Mouse (Mus musculus) midbrain, embryonic 14.5 days (tissue): ENCODE measurements around the gene Dennd1c. TPM values are rescaled to one million over a fixed set of nuclear protein-coding genes. Genes with fewer than 3 reads are reported as not detected.

Source experiments
- ATAC-seq: fragments of 200-750 bp; cut with Nextera tagmentation; 2 replicates; pipeline ENCODE4 v1.8.0; 2017; ENCODE audit warnings: moderate number of reproducible peaks, moderate library complexity; ENCODE audit not compliant: low FRiP score, low TSS enrichment
- DNase-seq: peaks from one replicate; pipeline ENCODE4 v3.0.0-alpha.2; 2015
- H3K27ac ChIP-seq: fragments of 300-500 bp; sonication (generic); replicated peaks from 2 replicates; pipeline ENCODE4 v1.5.1; 2014; ENCODE audit warnings: mild to moderate bottlenecking, low read depth, low read length, moderate library complexity
- H3K27me3 ChIP-seq: fragments of 300-500 bp; sonication (generic); 2 replicates; pipeline ENCODE4 v1.6.1; 2014; ENCODE audit warnings: low read length, control low read depth, mixed read lengths; ENCODE audit not compliant: control insufficient read depth, insufficient read depth
- H3K36me3 ChIP-seq: fragments of 300-500 bp; sonication (generic); 2 replicates; pipeline ENCODE4 v1.6.1; 2014; ENCODE audit warnings: low read length, control low read depth; ENCODE audit not compliant: control insufficient read depth, insufficient read depth
- H3K4me1 ChIP-seq: fragments of 300-500 bp; sonication (generic); 2 replicates; pipeline ENCODE4 v1.6.1; 2014; ENCODE audit warnings: mild to moderate bottlenecking, antibody characterized with exemption, low read length, control low read depth; ENCODE audit not compliant: control insufficient read depth, insufficient read depth
- H3K4me2 ChIP-seq: fragments of 300-500 bp; sonication (generic); 2 replicates; pipeline ENCODE4 v1.6.1; 2014; ENCODE audit warnings: mild to moderate bottlenecking, low read length, moderate library complexity
- H3K4me3 ChIP-seq: fragments of 300-500 bp; sonication (generic); replicated peaks from 2 replicates; pipeline ENCODE4 v1.5.1; 2014; ENCODE audit warnings: low read depth, low read length
- H3K9ac ChIP-seq: fragments of 300-500 bp; sonication (generic); replicated peaks from 2 replicates; pipeline ENCODE4 v1.6.1; 2014; ENCODE audit warnings: mild to moderate bottlenecking, low read length, moderate library complexity
- H3K9me3 ChIP-seq: fragments of 300-500 bp; sonication (generic); 2 replicates; pipeline ENCODE4 v1.6.1; 2016; ENCODE audit warnings: low read length, control low read depth, mixed read lengths; ENCODE audit not compliant: control insufficient read depth
- WGBS: fragments of 180-500 bp; shearing (Covaris S2); extraction: QIAGEN DNeasy Blood & Tissue Kit; methylation state at CpG from one replicate; pipeline ENCODE4 v1.1.7; 2014; 5-methylcytosine and 5-hydroxymethylcytosine counted together
- polyA plus RNA-seq: library from polyadenylated mRNA; unstranded; fragments of >200 nt; fragmentation: Nextera tagmentation; extraction: Ambion mirVana; gene quantifications from 2 replicates; pipeline ENCODE4 v1.2.1, GENCODE M21; 2014

Gene Dennd1c
- polyA plus RNA-seq, 1 experiment from 2014 or later: 3.4 TPM

- no peak overlapping the region for H3K27ac ChIP-seq
- no peak overlapping the region for H3K9ac ChIP-seq
- ATAC-seq: no peak
- no peaks in the 10 kb centered on the region for H3K36me3 ChIP-seq
- H3K27me3 ChIP-seq: no peaks in the 10 kb centered on the region
- H3K4me3 ChIP-seq: no peak overlapping the region
- 93% methylated on average over 1 of the region's 1 CpGs for WGBS
- DNase-seq: no peak
- peaks cover 5% of the 10 kb centered on the region; the same call in 1 of the 2 replicates for H3K4me1 ChIP-seq
- no peak overlapping the region for H3K4me2 ChIP-seq
- no peaks in the 10 kb centered on the region for H3K9me3 ChIP-seq
Observed at GRCm38 (mm10) chr17:57110005-57110404, 31.7 kb upstream of the Dennd1c start.

DNA sequence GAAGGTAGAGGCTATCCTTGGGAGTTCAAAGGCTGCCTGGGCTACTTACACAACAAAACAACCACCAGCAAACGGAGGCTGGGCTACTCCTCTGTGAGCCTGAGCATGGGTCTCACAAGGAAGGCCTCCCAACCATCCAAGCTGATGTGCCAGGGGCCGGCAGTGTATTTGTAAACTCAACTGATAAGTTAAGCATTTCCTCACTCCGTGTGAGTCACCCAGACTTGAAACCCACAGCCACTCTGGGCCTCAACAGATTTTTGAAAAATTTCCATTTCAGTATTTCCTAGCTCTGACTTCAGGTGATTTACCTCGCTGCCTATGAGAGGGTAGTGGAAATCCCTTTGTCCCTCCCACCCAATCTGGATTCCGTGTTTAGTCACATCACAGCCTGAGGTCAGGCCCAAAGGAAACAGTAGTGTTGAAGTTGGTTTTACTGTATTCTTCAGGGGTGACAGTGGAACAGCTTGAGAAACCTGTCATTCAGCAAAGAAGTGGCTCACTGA lies 30.4 kb upstream of the Dennd1c start:
- Histone ChIP-seq H3K27me3 (no peaks in the 10 kb centered on the region), H3K4me2 (no peak overlapping the region), H3K4me1 (peaks cover 9% of the 10 kb centered on the region; the same call in 1 of the 2 replicates), H3K4me3 (no peak overlapping the region), H3K36me3 (no peaks in the 10 kb centered on the region), H3K27ac (no peak overlapping the region), H3K9ac (no peak overlapping the region), H3K9me3 (no peaks in the 10 kb centered on the region)
- ATAC-seq (no peak), DNase-seq (no peak)
- WGBS: 68% methylated on average over 5 of the region's 5 CpGs

DNA sequence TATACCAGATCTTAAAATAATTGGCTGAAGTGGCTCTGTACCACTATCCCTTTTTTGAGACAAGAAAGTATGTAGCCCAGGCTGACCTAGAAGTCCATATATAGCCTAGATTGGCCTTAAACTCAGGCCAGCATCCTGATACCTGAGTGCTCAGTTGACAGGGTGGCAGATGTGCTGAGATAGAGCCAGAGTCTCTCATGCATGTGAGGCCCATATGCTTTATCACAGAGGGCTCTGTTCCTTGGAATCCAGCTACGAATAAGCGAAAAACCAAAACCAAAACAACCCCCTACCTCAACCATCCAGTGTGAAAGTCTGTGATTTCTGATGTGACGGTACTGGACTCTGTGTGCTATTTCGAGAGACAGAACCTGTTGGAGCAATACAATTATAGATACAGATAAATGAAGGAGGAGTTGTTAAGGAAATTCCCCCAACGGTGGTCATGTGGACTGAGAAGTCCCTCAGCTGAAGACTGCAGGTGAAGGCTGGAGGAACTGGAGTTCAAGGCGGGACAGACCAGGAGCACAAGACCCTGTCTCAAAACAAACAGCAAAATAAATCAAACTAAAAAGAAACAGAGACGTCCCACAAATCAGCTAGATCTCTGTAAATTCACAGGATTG lies 29.8 kb upstream of the Dennd1c start:
- Histone ChIP-seq H3K9me3 (no peaks in the 10 kb centered on the region), H3K27ac (no peak overlapping the region), H3K4me2 (no peak overlapping the region), H3K27me3 (no peaks in the 10 kb centered on the region), H3K4me3 (no peak overlapping the region), H3K36me3 (no peaks in the 10 kb centered on the region), H3K4me1 (peaks cover 9% of the 10 kb centered on the region; the same call in 1 of the 2 replicates), H3K9ac (no peak overlapping the region)
- DNase-seq (no peak), ATAC-seq (no peak)
- 91% methylated on average over 7 of the region's 7 CpGs for WGBS

DNA sequence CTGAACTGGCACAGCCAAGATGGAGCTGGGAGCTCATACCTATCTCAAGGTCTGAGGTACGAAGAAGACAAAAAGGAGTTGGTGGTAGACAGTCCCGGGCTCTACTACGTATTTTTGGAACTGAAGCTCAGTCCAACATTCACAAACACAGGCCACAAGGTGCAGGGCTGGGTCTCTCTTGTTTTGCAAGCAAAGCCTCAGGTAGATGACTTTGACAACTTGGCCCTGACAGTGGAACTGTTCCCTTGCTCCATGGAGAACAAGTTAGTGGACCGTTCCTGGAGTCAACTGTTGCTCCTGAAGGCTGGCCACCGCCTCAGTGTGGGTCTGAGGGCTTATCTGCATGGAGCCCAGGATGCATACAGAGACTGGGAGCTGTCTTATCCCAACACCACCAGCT lies 28.8 kb upstream of the Dennd1c start:
- ATAC-seq: no peak
- Histone ChIP-seq H3K27ac (no peak overlapping the region), H3K4me3 (no peak overlapping the region), H3K9me3 (no peaks in the 10 kb centered on the region), H3K9ac (no peak overlapping the region), H3K36me3 (no peaks in the 10 kb centered on the region), H3K4me1 (peaks cover 9% of the 10 kb centered on the region; the same call in 1 of the 2 replicates), H3K27me3 (no peaks in the 10 kb centered on the region), H3K4me2 (no peak overlapping the region)
- no peak for DNase-seq
- WGBS: 89% methylated on average over 5 of the region's 5 CpGs

DNA sequence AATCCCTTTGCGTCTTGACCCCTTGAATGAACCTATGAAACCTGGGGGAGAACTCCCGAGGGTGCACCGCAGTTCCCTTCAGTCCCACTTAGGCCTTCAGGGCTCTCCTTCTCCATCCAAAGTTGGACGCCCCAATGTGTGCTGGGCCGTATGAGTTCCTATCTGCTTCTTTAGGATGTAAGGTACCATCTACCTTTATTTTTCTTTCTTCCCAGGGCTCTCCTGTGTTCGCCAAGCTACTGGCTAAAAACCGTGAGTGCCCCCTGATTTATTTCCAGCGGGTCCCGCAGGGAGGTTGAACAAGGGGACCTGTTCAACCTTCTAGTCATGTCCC lies 27.7 kb upstream of the Dennd1c start:
- DNase-seq (peak; percentile 14), ATAC-seq (no peak)
- H3K4me1 ChIP-seq: peaks cover 9% of the 10 kb centered on the region; the same call in 1 of the 2 replicates
- no peak overlapping the region for H3K27ac ChIP-seq
- WGBS: 9% methylated on average over 9 of the region's 9 CpGs
- peak overlapping the region; percentile 87 for H3K4me2 ChIP-seq
- peak overlapping the region; percentile 69 for H3K9ac ChIP-seq
- no peaks in the 10 kb centered on the region for H3K36me3 ChIP-seq
- peak overlapping the region; percentile 59 for H3K4me3 ChIP-seq
- no peaks in the 10 kb centered on the region for H3K27me3 ChIP-seq
- no peaks in the 10 kb centered on the region for H3K9me3 ChIP-seq

DNA sequence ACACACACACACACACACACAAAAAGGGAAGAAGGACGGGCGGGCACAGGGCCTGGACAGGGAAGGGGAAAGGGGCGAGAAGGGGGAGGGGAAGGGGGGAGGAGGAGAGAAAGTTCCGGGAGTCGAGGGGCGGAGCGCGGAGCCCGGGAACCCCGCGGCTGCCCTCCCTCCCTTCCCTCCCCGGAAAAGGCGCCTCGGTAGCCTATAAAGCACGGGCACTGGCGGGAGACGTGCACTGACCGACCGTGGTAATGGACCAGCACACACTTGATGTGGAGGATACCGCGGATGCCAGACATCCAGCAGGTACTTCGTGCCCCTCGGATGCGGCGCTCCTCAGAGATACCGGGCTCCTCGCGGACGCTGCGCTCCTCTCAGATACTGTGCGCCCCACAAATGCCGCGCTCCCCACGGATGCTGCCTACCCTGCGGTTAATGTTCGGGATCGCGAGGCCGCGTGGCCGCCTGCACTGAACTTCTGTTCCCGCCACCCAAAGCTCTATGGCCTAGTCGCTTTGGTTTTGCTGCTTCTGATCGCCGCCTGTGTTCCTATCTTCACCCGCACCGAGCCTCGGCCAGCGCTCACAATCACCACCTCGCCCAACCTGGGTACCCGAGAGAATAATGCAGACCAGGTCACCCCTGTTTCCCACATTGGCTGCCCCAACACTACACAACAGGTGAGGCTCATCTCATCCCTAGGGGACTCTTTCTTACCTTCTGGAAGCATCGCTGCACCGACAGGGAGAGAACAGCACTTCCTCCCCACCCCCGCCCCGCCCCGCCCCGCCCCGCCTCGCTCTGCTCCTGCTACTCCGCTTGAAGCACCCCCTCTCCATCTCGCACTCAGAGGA lies 27.1 kb upstream of the Dennd1c start, which contains the start of gene Tnfsf9:
TSS of gene Tnfsf9 (plus strand) at position 145 of the 854 bp plus-strand sequence.
- under 1% methylated on average over 52 of the region's 61 CpGs for WGBS
- DNase-seq (peak; percentile 81), ATAC-seq (peak; percentile 77)
- Histone ChIP-seq H3K4me2 (peak within 1 kb of the TSS; percentile 87), H3K4me1 (peaks cover 9% of the 10 kb centered on the region; the same call in 1 of the 2 replicates), H3K27me3 (no peaks in the 10 kb centered on the region), H3K9me3 (no peaks in the 10 kb centered on the region), H3K9ac (peak within 1 kb of the TSS; percentile 69), H3K27ac (peak within 1 kb of the TSS; percentile 52), H3K4me3 (peak within 1 kb of the TSS; percentile 59), H3K36me3 (no peaks in the 10 kb centered on the region)

- peaks cover 9% of the 10 kb centered on the region; the same call in 1 of the 2 replicates for H3K4me1 ChIP-seq
- H3K4me3 ChIP-seq: peak overlapping the region; percentile 59
- H3K36me3 ChIP-seq: no peaks in the 10 kb centered on the region
- peak overlapping the region; percentile 1; the same call in 1 of the 2 replicates for H3K9ac ChIP-seq
- DNase-seq (no peak), ATAC-seq (no peak)
- no peaks in the 10 kb centered on the region for H3K9me3 ChIP-seq
- peak overlapping the region; percentile 87 for H3K4me2 ChIP-seq
- H3K27me3 ChIP-seq: no peaks in the 10 kb centered on the region
- H3K27ac ChIP-seq: no peak overlapping the region
- WGBS: 54% methylated on average over 4 of the region's 4 CpGs
Observed at GRCm38 (mm10) chr17:57104496-57104895, 26.2 kb upstream of the Dennd1c start.

DNA sequence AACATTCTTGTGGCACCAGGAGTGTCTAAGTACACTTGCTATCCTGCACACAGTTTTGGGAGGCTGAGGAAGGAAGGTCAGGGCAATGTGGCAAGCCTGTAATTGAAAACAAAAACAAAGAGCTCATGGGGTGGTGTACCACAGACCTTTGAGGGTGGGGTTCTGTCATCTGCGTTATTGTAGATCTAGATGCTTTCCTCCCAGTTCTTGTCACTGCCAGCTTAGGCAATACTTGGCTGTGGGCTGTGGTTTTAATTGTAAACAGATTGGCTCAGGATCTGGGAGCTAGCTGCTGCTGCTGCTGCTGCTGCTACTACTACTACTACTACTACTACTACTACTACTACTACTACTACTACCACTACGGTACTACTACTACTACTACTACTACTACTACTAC lies 24.0 kb upstream of the Dennd1c start:
- Histone ChIP-seq H3K4me2 (no peak overlapping the region), H3K27me3 (no peaks in the 10 kb centered on the region), H3K27ac (no peak overlapping the region), H3K9ac (no peak overlapping the region), H3K36me3 (no peaks in the 10 kb centered on the region), H3K4me3 (no peak overlapping the region), H3K4me1 (peaks cover 9% of the 10 kb centered on the region; the same call in 1 of the 2 replicates), H3K9me3 (no peaks in the 10 kb centered on the region)
- DNase-seq (no peak), ATAC-seq (no peak)
- 91% methylated on average over 2 of the region's 2 CpGs for WGBS
